Mouse (Mus musculus): ENCODE data around the gene Limk2. TPM values are rescaled to one million over a fixed set of nuclear protein-coding genes. Genes with fewer than 3 reads are reported as not detected.

Gene Limk2
- total and polyA plus RNA-seq, 2 experiments from 2014 or later, result 31.0 to 38.3 TPM

GRCm38 (mm10) chr11:3431515-3431914 lies 22.5 kb upstream of the Limk2 start:
- H3K27me3 ChIP-seq (ENCODE audit: control insufficient read depth, insufficient read depth, low read length), result no peaks in the 10 kb centered on the region
- no peak for ATAC-seq (ENCODE audit: insufficient read depth, low read depth)

GRCm38 (mm10) chr11:3428632-3429031 lies 19.6 kb upstream of the Limk2 start:
- Histone ChIP-seq H3K4me3 (ENCODE audit: low read depth, low read length) (no peak overlapping the region), H3K4me2 (ENCODE audit: low read depth, low read length) (no peak overlapping the region), H3K4me1 (ENCODE audit: control insufficient read depth, insufficient read depth) (peaks cover 2% of the 10 kb centered on the region; the same call in 1 of the 2 replicates), H3K27ac (ENCODE audit: low read depth) (no peak overlapping the region), H3K9me3 (replicated peaks; ENCODE audit: control insufficient read depth, low read length) (no peaks in the 10 kb centered on the region), H3K9ac (replicated peaks; ENCODE audit: low read depth, low read length) (no peak overlapping the region), H3K36me3 (replicated peaks; ENCODE audit: control insufficient read depth, insufficient read depth, low read length) (peaks cover 33% of the 10 kb centered on the region), H3K27me3 (ENCODE audit: control insufficient read depth, insufficient read depth, low read length) (no peaks in the 10 kb centered on the region)
- 77% methylated on average over 7 of the region's 7 CpGs for WGBS
- no peak for TF ChIP-seq CTCF (IDR thresholded peaks at IDR 0.05; ENCODE audit: low read depth)
- no peak for TF ChIP-seq EP300 (IDR thresholded peaks at IDR 0.05; ENCODE audit: low read depth)
- ATAC-seq (ENCODE audit: insufficient read depth, low read depth) (no peak), DNase-seq (ENCODE audit: low spot score) (no peak)

More at GRCm38 (mm10) chr11:3431515-3431914, 22.5 kb upstream of the Limk2 start:
- H3K4me2 ChIP-seq (ENCODE audit: low read depth, low read length), result no peak overlapping the region
- DNase-seq (ENCODE audit: low spot score), result no peak
- no peak overlapping the region for H3K4me3 ChIP-seq (ENCODE audit: low read depth, low read length)
- 91% methylated on average over 3 of the region's 3 CpGs for WGBS
- H3K36me3 ChIP-seq (replicated peaks; ENCODE audit: control insufficient read depth, insufficient read depth, low read length), result peaks cover 6% of the 10 kb centered on the region
- no peak overlapping the region for H3K9ac ChIP-seq (replicated peaks; ENCODE audit: low read depth, low read length)
- H3K4me1 ChIP-seq (ENCODE audit: control insufficient read depth, insufficient read depth), result peaks cover 2% of the 10 kb centered on the region; the same call in 1 of the 2 replicates
- TF ChIP-seq EP300 (IDR thresholded peaks at IDR 0.05; ENCODE audit: low read depth) (no peak), CTCF (IDR thresholded peaks at IDR 0.05; ENCODE audit: low read depth) (no peak)
- no peaks in the 10 kb centered on the region for H3K9me3 ChIP-seq (replicated peaks; ENCODE audit: control insufficient read depth, low read length)
- H3K27ac ChIP-seq (ENCODE audit: low read depth), result no peak overlapping the region

GRCm38 (mm10) chr11:3427697-3428230 lies 18.8 kb upstream of the Limk2 start:
- Histone ChIP-seq H3K36me3 (replicated peaks; ENCODE audit: control insufficient read depth, insufficient read depth, low read length) (peaks cover 39% of the 10 kb centered on the region), H3K27me3 (ENCODE audit: control insufficient read depth, insufficient read depth, low read length) (no peaks in the 10 kb centered on the region), H3K27ac (ENCODE audit: low read depth) (no peak overlapping the region), H3K4me2 (ENCODE audit: low read depth, low read length) (no peak overlapping the region), H3K9me3 (replicated peaks; ENCODE audit: control insufficient read depth, low read length) (no peaks in the 10 kb centered on the region), H3K4me1 (ENCODE audit: control insufficient read depth, insufficient read depth) (no peaks in the 10 kb centered on the region), H3K4me3 (ENCODE audit: low read depth, low read length) (no peak overlapping the region), H3K9ac (replicated peaks; ENCODE audit: low read depth, low read length) (no peak overlapping the region)
- no peak for ATAC-seq (ENCODE audit: insufficient read depth, low read depth)
- WGBS, result 68% methylated on average over 3 of the region's 3 CpGs
- DNase-seq (ENCODE audit: low spot score), result no peak
- TF ChIP-seq CTCF (IDR thresholded peaks at IDR 0.05; ENCODE audit: low read depth), result no peak

- H3K9ac ChIP-seq (replicated peaks; ENCODE audit: low read depth, low read length), result no peak overlapping the region
- 62% methylated on average over 4 of the region's 4 CpGs for WGBS
- H3K9me3 ChIP-seq (replicated peaks; ENCODE audit: control insufficient read depth, low read length), result no peaks in the 10 kb centered on the region
- H3K36me3 ChIP-seq (replicated peaks; ENCODE audit: control insufficient read depth, insufficient read depth, low read length), result peaks cover 64% of the 10 kb centered on the region
- H3K4me3 ChIP-seq (ENCODE audit: low read depth, low read length), result no peak overlapping the region
- H3K4me1 ChIP-seq (ENCODE audit: control insufficient read depth, insufficient read depth), result no peaks in the 10 kb centered on the region
- no peak overlapping the region for H3K4me2 ChIP-seq (ENCODE audit: low read depth, low read length)
- TF ChIP-seq CTCF (IDR thresholded peaks at IDR 0.05; ENCODE audit: low read depth) (no peak), EP300 (IDR thresholded peaks at IDR 0.05; ENCODE audit: low read depth) (no peak)
- ATAC-seq (ENCODE audit: insufficient read depth, low read depth) (no peak), DNase-seq (ENCODE audit: low spot score) (no peak)
- H3K27me3 ChIP-seq (ENCODE audit: control insufficient read depth, insufficient read depth, low read length), result no peaks in the 10 kb centered on the region
- no peak overlapping the region for H3K27ac ChIP-seq (ENCODE audit: low read depth)
Observed at GRCm38 (mm10) chr11:3422242-3422641, 13.3 kb upstream of the Limk2 start.

GRCm38 (mm10) chr11:3418741-3419140 lies 9.8 kb upstream of the Limk2 start:
- Histone ChIP-seq H3K27ac (ENCODE audit: low read depth) (peak overlapping the region; percentile 72), H3K4me2 (ENCODE audit: low read depth, low read length) (no peak overlapping the region), H3K9ac (replicated peaks; ENCODE audit: low read depth, low read length) (no peak overlapping the region), H3K4me3 (ENCODE audit: low read depth, low read length) (no peak overlapping the region), H3K27me3 (ENCODE audit: control insufficient read depth, insufficient read depth, low read length) (no peaks in the 10 kb centered on the region), H3K4me1 (ENCODE audit: control insufficient read depth, insufficient read depth) (no peaks in the 10 kb centered on the region), H3K36me3 (replicated peaks; ENCODE audit: control insufficient read depth, insufficient read depth, low read length) (peaks cover 61% of the 10 kb centered on the region), H3K9me3 (replicated peaks; ENCODE audit: control insufficient read depth, low read length) (no peaks in the 10 kb centered on the region)
- TF ChIP-seq CTCF (IDR thresholded peaks at IDR 0.05; ENCODE audit: low read depth) (no peak), EP300 (IDR thresholded peaks at IDR 0.05; ENCODE audit: low read depth) (no peak)
- ATAC-seq (ENCODE audit: insufficient read depth, low read depth) (no peak), DNase-seq (ENCODE audit: low spot score) (peak; percentile 30)
- WGBS, result 62% methylated on average over 4 of the region's 4 CpGs

GRCm38 (mm10) chr11:3417795-3418194 lies 8.8 kb upstream of the Limk2 start:
- Histone ChIP-seq H3K36me3 (replicated peaks; ENCODE audit: control insufficient read depth, insufficient read depth, low read length) (peaks cover 56% of the 10 kb centered on the region), H3K27ac (ENCODE audit: low read depth) (peak overlapping the region; percentile 57; the same call in 1 of the 2 replicates), H3K4me1 (ENCODE audit: control insufficient read depth, insufficient read depth) (no peaks in the 10 kb centered on the region), H3K9me3 (replicated peaks; ENCODE audit: control insufficient read depth, low read length) (no peaks in the 10 kb centered on the region), H3K27me3 (ENCODE audit: control insufficient read depth, insufficient read depth, low read length) (no peaks in the 10 kb centered on the region), H3K4me3 (ENCODE audit: low read depth, low read length) (no peak overlapping the region), H3K4me2 (ENCODE audit: low read depth, low read length) (no peak overlapping the region), H3K9ac (replicated peaks; ENCODE audit: low read depth, low read length) (no peak overlapping the region)
- WGBS, result 67% methylated on average over 6 of the region's 6 CpGs
- TF ChIP-seq CTCF (IDR thresholded peaks at IDR 0.05; ENCODE audit: low read depth) (no peak), EP300 (IDR thresholded peaks at IDR 0.05; ENCODE audit: low read depth) (no peak)
- ATAC-seq (ENCODE audit: insufficient read depth, low read depth) (no peak; the same call in 1 of the 2 replicates), DNase-seq (ENCODE audit: low spot score) (no peak)

All from heart, postnatal 0 days (tissue).